Mouse (Mus musculus): ENCODE measurements around the gene Ppm1j. TPM values are rescaled to one million over a fixed set of nuclear protein-coding genes. Genes with fewer than 3 reads are reported as not detected.

The Ppm1j gene
- polyA plus RNA-seq, 1 experiment from 2014 or later: 0.48 TPM

DNA sequence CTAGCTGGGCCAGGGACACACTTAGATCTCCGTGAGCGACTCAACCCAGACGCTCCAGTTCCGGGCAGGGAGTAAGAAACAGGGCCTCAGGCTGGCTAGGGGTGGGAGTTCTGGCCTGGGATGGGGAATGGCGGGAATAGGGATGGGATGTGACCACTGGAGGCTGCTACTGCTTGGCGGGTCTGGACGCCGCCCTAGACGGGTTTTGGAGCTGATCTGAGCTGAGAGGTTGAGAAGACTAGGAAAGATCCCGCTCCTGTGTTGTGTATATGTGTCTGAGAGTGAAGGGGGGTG is 8.4 kb downstream of the Ppm1j start:
- ATAC-seq (ENCODE audit: low FRiP score) (peak; percentile 18; the same call in 1 of the 2 replicates), DNase-seq (ENCODE audit: low spot score) (no peak)
- Histone ChIP-seq H3K4me2 (replicated peaks; ENCODE audit: low read depth, low read length) (peak overlapping the region; percentile 93), H3K4me1 (replicated peaks; ENCODE audit: control insufficient read depth, insufficient read depth, low read length) (no peaks in the 10 kb centered on the region), H3K4me3 (ENCODE audit: low read depth, low read length) (peak overlapping the region; percentile 65), H3K27me3 (ENCODE audit: control insufficient read depth, insufficient read depth, low read length) (peaks cover 4% of the 10 kb centered on the region; the same call in 1 of the 2 replicates), H3K27ac (ENCODE audit: low read depth, low read length) (peak overlapping the region; percentile 60; the same call in 1 of the 2 replicates), H3K36me3 (ENCODE audit: control insufficient read depth, insufficient read depth, low read length) (no peaks in the 10 kb centered on the region), H3K9ac (ENCODE audit: low read depth, low read length) (peak overlapping the region; percentile 70), H3K9me3 (ENCODE audit: control insufficient read depth, low read length) (no peaks in the 10 kb centered on the region)
- WGBS: 1% methylated on average over 10 of the region's 10 CpGs

DNA sequence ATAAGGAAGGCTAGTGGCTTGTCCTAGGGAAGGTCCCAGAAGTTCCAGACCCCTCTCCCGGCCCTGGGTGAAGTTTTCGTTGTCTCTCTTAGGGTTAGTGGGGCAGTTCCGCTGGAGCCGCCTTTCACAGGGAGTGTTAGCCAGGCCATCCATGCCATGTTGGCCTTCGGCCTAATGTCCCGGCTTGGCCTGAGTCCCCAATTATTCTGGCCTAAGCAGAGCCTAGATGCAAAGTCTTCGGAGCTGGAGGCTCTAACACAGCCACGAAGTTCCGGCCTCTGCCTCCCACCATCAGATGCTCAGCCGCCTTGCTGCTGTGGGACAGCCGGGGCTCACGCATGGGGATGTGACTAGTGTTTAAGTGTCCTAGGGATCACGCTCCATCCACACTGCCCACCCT is 9.0 kb downstream of the Ppm1j start:
- H3K27me3 ChIP-seq (ENCODE audit: control insufficient read depth, insufficient read depth, low read length): peaks cover 2% of the 10 kb centered on the region; the same call in 1 of the 2 replicates
- H3K27ac ChIP-seq (ENCODE audit: low read depth, low read length): no peak overlapping the region
- H3K4me3 ChIP-seq (ENCODE audit: low read depth, low read length): peak overlapping the region; percentile 65
- H3K4me2 ChIP-seq (replicated peaks; ENCODE audit: low read depth, low read length): peak overlapping the region; percentile 93
- DNase-seq (ENCODE audit: low spot score) (no peak), ATAC-seq (ENCODE audit: low FRiP score) (no peak)
- WGBS: 43% methylated on average over 13 of the region's 13 CpGs
- no peaks in the 10 kb centered on the region for H3K4me1 ChIP-seq (replicated peaks; ENCODE audit: control insufficient read depth, insufficient read depth, low read length)
- H3K9me3 ChIP-seq (ENCODE audit: control insufficient read depth, low read length): no peaks in the 10 kb centered on the region
- no peaks in the 10 kb centered on the region for H3K36me3 ChIP-seq (ENCODE audit: control insufficient read depth, insufficient read depth, low read length)
- H3K9ac ChIP-seq (ENCODE audit: low read depth, low read length): 0 out of 2 replicates have a peak overlapping the region, but pooled peaks have one; percentile 70

DNA sequence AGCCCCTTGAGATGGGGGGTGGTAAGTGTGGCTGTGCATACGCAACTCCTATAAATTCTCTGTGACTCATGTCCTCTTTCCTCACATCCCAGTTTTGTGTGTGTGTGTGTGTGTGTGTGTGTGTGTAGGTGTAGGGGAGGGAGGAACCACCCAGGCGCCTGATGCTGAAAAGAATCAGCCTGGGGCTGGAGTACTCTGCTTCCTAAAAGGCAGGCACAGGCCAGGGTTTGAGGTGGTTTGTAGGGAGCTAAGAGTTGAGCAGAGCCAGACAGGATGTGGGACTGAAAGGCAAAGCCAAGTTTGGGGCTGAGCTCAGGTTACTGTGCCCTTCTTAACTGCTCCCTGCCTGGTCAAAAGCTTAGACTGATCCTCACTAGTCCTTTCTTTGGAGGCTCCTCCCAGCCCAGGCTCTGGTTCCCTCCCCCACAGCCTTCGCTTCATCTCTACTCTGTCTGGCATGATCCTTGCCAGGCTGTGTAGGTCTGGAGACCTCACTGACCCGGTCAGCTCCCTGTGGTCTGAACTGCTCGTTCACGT is 9.6 kb downstream of the Ppm1j start:
- H3K4me2 ChIP-seq (replicated peaks; ENCODE audit: low read depth, low read length): peak overlapping the region; percentile 93
- no peaks in the 10 kb centered on the region for H3K36me3 ChIP-seq (ENCODE audit: control insufficient read depth, insufficient read depth, low read length)
- peak overlapping the region; percentile 31 for H3K9ac ChIP-seq (ENCODE audit: low read depth, low read length)
- DNase-seq (ENCODE audit: low spot score) (no peak), ATAC-seq (ENCODE audit: low FRiP score) (no peak)
- no peaks in the 10 kb centered on the region for H3K9me3 ChIP-seq (ENCODE audit: control insufficient read depth, low read length)
- no peak overlapping the region for H3K27ac ChIP-seq (ENCODE audit: low read depth, low read length)
- H3K4me1 ChIP-seq (replicated peaks; ENCODE audit: control insufficient read depth, insufficient read depth, low read length): no peaks in the 10 kb centered on the region
- no peaks in the 10 kb centered on the region; the same call in 1 of the 2 replicates for H3K27me3 ChIP-seq (ENCODE audit: control insufficient read depth, insufficient read depth, low read length)
- H3K4me3 ChIP-seq (ENCODE audit: low read depth, low read length): peak overlapping the region; percentile 65
- 27% methylated on average over 6 of the region's 6 CpGs for WGBS

DNA sequence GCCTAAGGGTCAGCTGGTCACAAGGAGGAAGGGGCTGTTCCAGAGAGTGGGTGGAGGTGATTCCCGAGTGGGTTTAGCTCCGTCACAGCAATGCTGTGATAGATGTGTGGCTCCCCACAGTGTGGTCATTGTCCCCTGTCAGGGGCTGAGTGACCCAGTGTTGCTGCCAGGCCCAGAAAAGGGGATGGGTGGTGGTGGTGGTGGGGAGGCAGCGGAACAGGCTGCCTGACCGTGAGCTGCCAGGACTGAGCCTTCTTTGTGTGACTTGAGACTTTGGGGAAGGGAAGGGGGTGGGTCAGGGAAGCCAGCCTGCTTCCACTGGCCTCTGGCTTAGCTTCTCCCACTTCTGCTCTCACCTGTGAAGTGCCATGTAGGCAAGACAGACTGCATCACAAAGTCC is 10.2 kb downstream of the Ppm1j start:
- H3K9me3 ChIP-seq (ENCODE audit: control insufficient read depth, low read length): no peaks in the 10 kb centered on the region
- H3K36me3 ChIP-seq (ENCODE audit: control insufficient read depth, insufficient read depth, low read length): no peaks in the 10 kb centered on the region
- H3K27ac ChIP-seq (ENCODE audit: low read depth, low read length): no peak overlapping the region
- peak overlapping the region; percentile 31 for H3K9ac ChIP-seq (ENCODE audit: low read depth, low read length)
- no peaks in the 10 kb centered on the region for H3K4me1 ChIP-seq (replicated peaks; ENCODE audit: control insufficient read depth, insufficient read depth, low read length)
- no peak for ATAC-seq (ENCODE audit: low FRiP score)
- peak overlapping the region; percentile 93 for H3K4me2 ChIP-seq (replicated peaks; ENCODE audit: low read depth, low read length)
- H3K4me3 ChIP-seq (ENCODE audit: low read depth, low read length): 0 out of 2 replicates have a peak overlapping the region, but pooled peaks have one; percentile 13
- DNase-seq (ENCODE audit: low spot score): no peak
- 19% methylated on average over 4 of the region's 4 CpGs for WGBS
- no peaks in the 10 kb centered on the region; the same call in 1 of the 2 replicates for H3K27me3 ChIP-seq (ENCODE audit: control insufficient read depth, insufficient read depth, low read length)

DNA sequence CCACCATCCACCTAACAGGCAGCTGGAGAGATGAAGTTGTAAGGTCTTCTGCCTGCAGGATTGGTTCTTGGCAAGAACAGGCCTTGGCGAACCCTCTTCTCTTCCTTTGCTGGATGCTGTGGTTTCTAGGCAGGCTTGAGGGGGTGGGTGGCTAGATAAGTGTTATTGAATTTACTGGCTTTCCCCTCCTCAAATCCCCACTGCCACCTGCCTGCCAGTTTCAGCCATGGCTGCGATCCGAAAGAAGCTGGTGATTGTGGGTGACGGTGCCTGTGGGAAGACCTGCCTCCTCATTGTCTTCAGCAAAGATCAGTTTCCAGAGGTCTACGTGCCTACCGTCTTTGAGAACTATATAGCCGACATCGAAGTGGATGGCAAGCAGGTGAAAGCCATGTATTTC is 10.8 kb downstream of the Ppm1j start:
- no peaks in the 10 kb centered on the region for H3K4me1 ChIP-seq (replicated peaks; ENCODE audit: control insufficient read depth, insufficient read depth, low read length)
- no peaks in the 10 kb centered on the region for H3K9me3 ChIP-seq (ENCODE audit: control insufficient read depth, low read length)
- DNase-seq (ENCODE audit: low spot score) (no peak), ATAC-seq (ENCODE audit: low FRiP score) (no peak)
- H3K4me2 ChIP-seq (replicated peaks; ENCODE audit: low read depth, low read length): no peak overlapping the region
- no peak overlapping the region for H3K27ac ChIP-seq (ENCODE audit: low read depth, low read length)
- 93% methylated on average over 8 of the region's 8 CpGs for WGBS
- H3K27me3 ChIP-seq (ENCODE audit: control insufficient read depth, insufficient read depth, low read length): no peaks in the 10 kb centered on the region; the same call in 1 of the 2 replicates
- no peak overlapping the region for H3K9ac ChIP-seq (ENCODE audit: low read depth, low read length)
- no peak overlapping the region for H3K4me3 ChIP-seq (ENCODE audit: low read depth, low read length)
- no peaks in the 10 kb centered on the region for H3K36me3 ChIP-seq (ENCODE audit: control insufficient read depth, insufficient read depth, low read length)

DNA sequence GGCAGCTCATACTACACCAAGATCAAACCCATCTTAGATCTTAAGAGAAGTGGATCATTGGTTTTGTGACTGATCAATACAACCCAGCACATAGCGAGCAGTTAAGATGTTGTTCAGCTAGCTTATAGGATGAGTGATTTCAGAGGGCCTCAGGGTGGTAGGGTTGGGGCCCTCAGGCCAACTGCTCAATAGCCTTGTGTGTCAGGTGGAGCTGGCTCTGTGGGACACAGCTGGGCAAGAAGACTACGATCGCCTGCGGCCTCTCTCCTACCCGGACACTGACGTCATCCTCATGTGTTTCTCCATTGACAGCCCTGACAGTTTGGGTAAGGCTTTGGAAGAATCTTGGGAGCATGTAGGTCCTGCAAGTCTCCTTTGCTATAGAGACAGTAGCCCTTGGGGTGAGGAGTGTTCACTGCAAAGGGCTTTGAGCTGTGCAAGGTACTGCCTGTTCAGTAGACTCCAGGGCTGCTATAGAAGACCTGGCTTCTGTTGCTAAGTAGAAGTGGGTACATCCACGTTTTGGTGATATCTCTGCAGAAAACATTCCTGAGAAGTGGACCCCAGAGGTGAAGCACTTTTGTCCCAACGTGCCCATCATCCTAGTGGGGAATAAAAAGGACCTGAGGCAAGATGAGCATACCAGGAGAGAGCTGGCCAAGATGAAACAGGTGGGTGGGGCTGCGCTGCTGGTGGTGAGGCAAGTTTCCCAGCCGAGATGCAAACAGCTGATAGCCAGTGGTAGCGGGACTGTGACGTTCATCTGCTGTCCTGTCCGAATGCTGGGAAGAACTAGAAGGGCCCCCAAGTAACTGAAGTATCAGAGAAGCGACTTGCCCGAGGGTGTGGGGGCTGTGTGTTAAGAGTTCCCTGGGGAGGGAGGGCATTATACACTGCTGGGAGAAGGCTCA is 11.8 kb downstream of the Ppm1j start:
- WGBS: 76% methylated on average over 15 of the region's 15 CpGs
- no peak for DNase-seq (ENCODE audit: low spot score)
- H3K27me3 ChIP-seq (ENCODE audit: control insufficient read depth, insufficient read depth, low read length): no peaks in the 10 kb centered on the region; the same call in 1 of the 2 replicates
- no peak for ATAC-seq (ENCODE audit: low FRiP score)
- no peak overlapping the region for H3K4me3 ChIP-seq (ENCODE audit: low read depth, low read length)
- no peaks in the 10 kb centered on the region for H3K36me3 ChIP-seq (ENCODE audit: control insufficient read depth, insufficient read depth, low read length)
- no peaks in the 10 kb centered on the region for H3K9me3 ChIP-seq (ENCODE audit: control insufficient read depth, low read length)
- H3K9ac ChIP-seq (ENCODE audit: low read depth, low read length): no peak overlapping the region
- no peaks in the 10 kb centered on the region for H3K4me1 ChIP-seq (replicated peaks; ENCODE audit: control insufficient read depth, insufficient read depth, low read length)
- H3K4me2 ChIP-seq (replicated peaks; ENCODE audit: low read depth, low read length): no peak overlapping the region
- H3K27ac ChIP-seq (ENCODE audit: low read depth, low read length): no peak overlapping the region

DNA sequence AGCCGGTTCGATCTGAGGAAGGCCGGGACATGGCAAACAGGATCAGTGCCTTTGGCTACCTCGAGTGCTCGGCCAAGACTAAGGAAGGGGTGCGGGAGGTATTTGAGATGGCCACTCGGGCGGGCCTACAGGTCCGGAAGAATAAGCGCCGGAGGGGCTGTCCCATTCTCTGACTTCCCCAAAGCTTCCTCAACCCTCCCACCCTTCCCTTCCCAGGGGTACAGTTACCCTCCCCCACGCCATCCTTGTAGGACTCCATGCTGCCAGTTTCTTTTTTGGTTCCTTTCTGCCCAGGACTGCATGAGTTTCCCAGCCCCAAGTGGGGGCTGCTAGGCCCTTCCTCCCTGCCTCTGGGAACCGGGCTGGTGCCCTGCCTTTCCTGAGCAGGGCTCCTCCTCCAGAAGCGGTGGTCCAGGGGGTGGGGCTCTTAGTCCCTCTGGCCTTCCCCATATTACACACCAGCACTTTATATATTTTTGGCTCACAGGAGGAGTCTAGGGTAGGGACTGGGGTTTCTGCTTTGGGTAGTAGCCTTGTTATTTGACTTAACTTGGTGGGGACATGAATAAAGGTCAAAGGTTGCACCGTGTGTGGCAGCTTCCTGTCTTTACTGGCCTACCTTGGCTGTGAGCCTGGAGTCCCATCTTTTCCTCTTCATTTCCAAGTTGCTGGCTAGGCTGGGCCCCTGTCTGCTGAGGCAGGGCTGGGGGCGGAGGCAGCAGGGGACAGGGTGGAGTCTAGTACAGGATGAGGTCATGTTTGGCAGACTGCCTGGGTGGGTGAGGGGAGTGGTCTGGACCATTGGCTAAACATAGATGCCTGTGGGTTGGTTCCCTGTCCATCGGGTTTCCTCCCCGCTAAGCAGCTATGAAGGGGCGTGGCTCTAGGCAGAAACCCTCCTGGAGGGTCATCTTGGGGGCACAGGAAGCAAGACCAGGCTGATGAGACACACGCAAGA is 13.3 kb downstream of the Ppm1j start:
- 57% methylated on average over 20 of the region's 20 CpGs for WGBS
- no peaks in the 10 kb centered on the region for H3K9me3 ChIP-seq (ENCODE audit: control insufficient read depth, low read length)
- H3K4me1 ChIP-seq (replicated peaks; ENCODE audit: control insufficient read depth, insufficient read depth, low read length): no peaks in the 10 kb centered on the region
- no peaks in the 10 kb centered on the region for H3K27me3 ChIP-seq (ENCODE audit: control insufficient read depth, insufficient read depth, low read length)
- no peaks in the 10 kb centered on the region for H3K36me3 ChIP-seq (ENCODE audit: control insufficient read depth, insufficient read depth, low read length)
- no peak overlapping the region for H3K4me2 ChIP-seq (replicated peaks; ENCODE audit: low read depth, low read length)
- H3K4me3 ChIP-seq (ENCODE audit: low read depth, low read length): no peak overlapping the region
- no peak overlapping the region for H3K9ac ChIP-seq (ENCODE audit: low read depth, low read length)
- DNase-seq (ENCODE audit: low spot score) (peak; percentile 85), ATAC-seq (ENCODE audit: low FRiP score) (peak; percentile 91)
- H3K27ac ChIP-seq (ENCODE audit: low read depth, low read length): no peak overlapping the region

DNA sequence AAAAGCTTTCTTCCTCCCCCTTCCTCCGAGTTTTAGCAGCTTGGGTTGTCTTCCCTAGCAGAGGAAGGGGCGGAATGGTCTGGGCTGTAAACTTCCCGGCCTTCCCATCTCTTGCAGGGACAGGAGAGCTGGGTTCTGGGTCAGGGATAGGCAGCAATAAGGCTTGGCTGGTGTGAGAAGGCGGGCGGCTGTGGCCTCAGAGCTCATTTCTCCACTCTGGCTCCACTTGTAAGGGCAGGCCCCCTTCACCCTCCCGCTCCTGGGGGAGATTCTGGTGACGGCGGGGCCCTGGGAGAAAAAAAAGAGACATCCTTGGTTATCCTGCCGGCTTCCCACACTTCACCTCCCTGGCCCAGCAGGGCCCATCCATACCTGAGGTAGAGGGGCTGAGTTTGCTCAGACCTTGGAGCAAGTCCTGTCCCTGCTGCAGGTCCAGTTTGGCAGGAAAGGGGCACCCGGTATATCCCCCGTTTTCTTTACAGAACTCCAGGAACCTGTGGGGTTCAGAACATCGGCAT is 14.2 kb downstream of the Ppm1j start:
- Histone ChIP-seq H3K4me2 (replicated peaks; ENCODE audit: low read depth, low read length) (no peak overlapping the region), H3K36me3 (ENCODE audit: control insufficient read depth, insufficient read depth, low read length) (no peaks in the 10 kb centered on the region), H3K27me3 (ENCODE audit: control insufficient read depth, insufficient read depth, low read length) (no peaks in the 10 kb centered on the region), H3K4me3 (ENCODE audit: low read depth, low read length) (no peak overlapping the region), H3K27ac (ENCODE audit: low read depth, low read length) (no peak overlapping the region), H3K9ac (ENCODE audit: low read depth, low read length) (no peak overlapping the region), H3K4me1 (replicated peaks; ENCODE audit: control insufficient read depth, insufficient read depth, low read length) (no peaks in the 10 kb centered on the region), H3K9me3 (ENCODE audit: control insufficient read depth, low read length) (no peaks in the 10 kb centered on the region)
- WGBS: 70% methylated on average over 12 of the region's 12 CpGs
- no peak for DNase-seq (ENCODE audit: low spot score)
- ATAC-seq (ENCODE audit: low FRiP score): no peak

All from hindbrain, embryonic 11.5 days (tissue).